Mouse (Mus musculus): Measurements from ENCODE around the gene Pkdcc.

The Pkdcc gene

GRCm38 (mm10) chr17:83213228-83213915 is 1.7 kb upstream of the Pkdcc start:
- DNase-seq: peak; percentile 53

DNA sequence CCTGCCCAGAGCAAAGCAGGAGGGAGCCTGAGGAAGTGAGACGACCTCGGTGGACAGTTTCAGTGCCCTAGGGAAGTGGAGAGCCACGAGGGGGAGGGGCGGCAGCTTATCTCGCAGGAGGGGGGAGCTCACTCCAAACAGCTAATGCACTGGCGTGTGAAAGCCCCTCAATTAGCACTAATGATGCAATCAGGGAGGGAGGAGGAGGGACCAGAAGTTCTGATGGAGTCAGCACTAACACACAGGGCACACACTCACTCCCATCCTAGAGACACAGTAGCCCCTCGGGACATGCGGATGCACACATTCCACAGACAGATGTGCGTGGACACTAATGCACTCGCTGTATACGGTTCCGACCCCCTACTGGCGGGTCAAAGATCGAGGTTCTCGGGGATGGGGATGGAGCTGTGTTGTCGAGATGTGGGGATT is 915 bp upstream of the Pkdcc start:
- DNase-seq: peak; percentile 97

DNA sequence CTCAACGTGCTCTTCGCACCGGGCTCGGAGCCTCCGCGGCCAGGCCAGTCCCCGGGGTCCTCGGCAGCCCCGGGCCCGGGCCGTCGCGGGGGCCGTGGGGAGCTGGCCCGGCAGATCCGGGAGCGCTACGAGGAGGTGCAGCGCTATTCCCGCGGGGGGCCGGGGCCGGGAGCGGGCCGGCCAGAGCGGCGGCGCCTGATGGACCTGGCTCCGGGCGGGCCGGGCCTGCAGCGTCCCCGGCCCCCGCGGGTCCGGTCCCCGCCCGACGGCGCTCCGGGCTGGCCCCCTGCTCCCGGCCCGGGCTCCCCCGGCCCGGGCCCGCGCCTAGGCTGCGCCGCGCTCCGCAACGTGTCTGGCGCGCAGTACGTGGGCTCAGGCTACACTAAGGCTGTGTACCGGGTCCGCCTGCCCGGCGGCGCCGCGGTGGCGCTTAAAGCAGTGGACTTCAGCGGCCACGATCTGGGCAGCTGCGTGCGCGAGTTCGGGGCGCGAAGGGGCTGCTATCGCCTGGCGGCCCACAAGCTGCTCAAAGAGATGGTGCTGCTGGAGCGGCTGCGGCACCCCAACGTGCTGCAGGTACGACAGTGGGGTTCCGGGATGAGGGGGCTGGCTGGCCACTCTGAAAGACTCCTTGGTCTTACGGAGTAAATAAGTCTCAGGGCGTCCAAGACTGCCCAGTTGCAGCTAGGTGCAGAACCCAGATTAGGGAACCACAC is 595 bp downstream of the Pkdcc start:
- DNase-seq: peak; percentile 62

GRCm38 (mm10) chr17:83216251-83216919 is 1.3 kb downstream of the Pkdcc start:
- no peak for DNase-seq

DNA sequence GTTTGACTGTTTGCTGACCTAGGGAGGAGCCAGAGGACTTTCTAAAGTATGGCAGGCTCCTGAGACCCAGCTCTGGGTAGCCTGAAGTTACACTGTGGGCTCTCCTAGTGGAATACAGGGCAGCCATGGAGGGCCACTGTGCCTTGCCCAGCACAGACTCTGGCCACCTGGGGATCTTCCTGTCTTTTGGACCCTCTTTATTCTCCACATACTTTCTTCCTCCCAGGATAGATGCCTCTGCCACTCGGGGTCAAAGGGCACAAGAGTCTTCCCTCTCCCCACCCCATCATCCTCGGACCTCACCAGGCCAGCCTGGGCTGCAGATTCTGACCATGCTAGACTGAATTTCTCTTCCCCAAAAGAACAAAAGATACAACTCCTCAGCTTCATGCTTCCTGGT is 3.1 kb downstream of the Pkdcc start:
- DNase-seq: no peak

- DNase-seq: no peak
Measured at GRCm38 (mm10) chr17:83218722-83219121, 3.6 kb downstream of the Pkdcc start.

GRCm38 (mm10) chr17:83219351-83220287 is 4.5 kb downstream of the Pkdcc start:
- no peak for DNase-seq

GRCm38 (mm10) chr17:83220954-83221538 is 6.0 kb downstream of the Pkdcc start:
- DNase-seq: no peak

GRCm38 (mm10) chr17:83221611-83222500 is 6.8 kb downstream of the Pkdcc start:
- DNase-seq: no peak

GRCm38 (mm10) chr17:83222705-83223104 is 7.6 kb downstream of the Pkdcc start:
- DNase-seq: no peak

DNA sequence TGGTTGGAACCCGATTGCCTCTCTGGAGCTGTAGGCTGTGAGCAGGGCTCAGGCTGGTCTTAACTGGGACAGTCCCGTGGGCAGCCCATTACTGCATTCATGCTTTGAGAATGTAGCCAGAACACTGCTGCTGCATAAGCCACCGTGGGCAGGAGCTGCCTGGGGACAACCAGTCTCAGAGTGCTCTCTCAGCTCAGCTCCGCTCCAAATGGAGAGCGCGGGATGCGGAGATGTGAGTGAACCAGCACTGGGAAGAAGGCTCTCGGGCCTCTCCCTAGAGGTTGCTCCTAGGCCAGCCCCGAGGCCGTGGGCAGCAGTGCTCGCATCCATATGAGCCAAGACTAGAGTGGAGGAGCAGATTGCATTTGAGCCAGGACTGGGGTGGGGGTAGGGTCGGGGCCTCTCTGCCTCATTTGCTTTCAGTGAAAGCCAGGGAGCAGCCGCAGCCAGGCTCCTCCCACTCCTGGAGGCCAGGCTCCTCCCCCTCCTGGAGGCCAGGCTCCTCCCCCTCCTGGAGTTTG is 9.4 kb downstream of the Pkdcc start:
- no peak for DNase-seq

DNA sequence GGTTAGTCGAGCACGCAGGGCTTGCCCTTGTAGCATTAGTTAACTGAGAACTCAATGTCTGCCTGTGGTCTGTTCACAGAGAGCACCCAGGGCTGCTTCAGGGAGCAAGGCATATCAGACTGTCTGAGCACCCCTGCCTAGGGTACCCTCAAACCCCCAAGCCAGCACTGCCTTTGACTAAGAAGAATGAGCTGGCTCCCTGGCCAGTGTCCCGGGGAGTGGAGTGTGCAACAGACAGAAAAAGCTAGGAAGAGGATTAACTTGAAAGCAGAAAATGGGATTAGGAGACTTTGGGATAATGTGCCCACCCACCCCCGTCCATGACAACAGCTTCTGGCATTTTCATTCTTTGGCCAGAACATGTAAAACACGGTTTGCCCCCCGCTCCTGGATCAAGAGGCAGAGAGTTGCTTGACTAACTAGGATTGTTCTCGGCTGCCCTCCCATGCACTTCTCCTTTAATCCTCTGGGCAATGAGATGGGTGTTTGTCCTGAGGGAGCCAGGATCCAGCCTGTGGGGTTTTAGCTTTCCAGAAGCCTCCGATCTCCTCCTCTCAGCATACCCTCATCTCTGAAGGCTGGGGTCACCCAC is 11.4 kb downstream of the Pkdcc start:
- no peak for DNase-seq

- no peak for DNase-seq
Measured at GRCm38 (mm10) chr17:83231357-83231756, 16.3 kb downstream of the Pkdcc start.

DNA sequence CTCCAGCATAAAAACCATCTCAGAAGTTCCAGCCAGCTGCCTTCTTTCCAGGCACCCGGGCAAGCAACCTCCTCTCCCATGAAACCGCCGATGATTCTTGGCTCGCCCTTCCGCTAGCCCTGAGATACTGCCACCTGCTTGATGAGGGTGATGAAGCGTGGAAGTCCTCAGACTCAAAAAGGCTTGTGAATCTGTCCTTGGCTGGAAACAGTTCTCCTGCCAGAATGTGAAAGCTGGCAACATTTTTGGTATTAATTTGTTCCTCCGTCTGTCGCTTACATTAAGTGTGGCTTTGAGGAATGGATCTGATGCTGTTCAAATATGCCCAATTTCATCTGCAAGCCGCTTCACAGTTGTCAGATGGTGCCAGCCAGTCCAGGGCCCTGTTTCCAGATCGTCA is 20.1 kb downstream of the Pkdcc start:
- no peak for DNase-seq

DNA sequence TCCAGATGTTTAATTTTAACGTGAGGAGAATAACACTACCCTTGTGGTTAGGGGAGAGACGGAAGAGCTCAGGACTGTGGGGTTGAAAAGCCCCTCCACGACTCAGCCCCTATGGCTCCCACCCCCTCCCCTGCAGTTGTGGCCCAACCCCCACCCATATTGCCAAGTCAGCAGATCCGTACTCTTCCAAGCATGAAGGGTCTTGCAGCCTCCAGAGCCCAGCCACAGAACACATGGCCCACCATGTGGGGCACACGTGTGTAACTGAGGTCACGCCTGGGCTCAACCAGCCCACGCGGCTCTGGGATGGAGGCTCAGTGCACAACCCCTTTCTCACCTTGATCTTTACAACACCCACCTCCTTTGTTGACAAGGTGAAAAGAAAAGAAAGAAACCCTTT is 21.1 kb downstream of the Pkdcc start:
- no peak for DNase-seq

- DNase-seq: peak; percentile 50
Measured at GRCm38 (mm10) chr17:83238123-83239058, 23.3 kb downstream of the Pkdcc start.

GRCm38 (mm10) chr17:83244502-83244901 is 29.4 kb downstream of the Pkdcc start:
- no peak for DNase-seq

DNA sequence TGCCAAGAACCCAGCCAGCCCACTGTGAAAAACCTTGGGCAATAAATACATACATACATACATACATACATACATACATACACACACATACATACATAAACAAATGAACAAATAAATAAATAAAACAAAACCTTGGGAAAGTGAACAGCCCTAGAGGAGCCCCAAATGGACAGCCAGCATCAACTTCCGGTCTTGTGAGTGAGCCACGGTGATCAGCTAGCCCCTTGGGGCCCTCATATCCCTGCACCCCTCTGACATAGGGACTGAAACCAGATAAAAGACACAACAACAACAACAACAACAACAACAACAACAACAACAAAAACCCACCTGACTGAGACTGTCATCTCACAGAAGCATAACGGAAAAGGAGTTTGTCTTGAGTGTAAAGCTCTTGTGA is 30.4 kb downstream of the Pkdcc start:
- no peak for DNase-seq

DNA sequence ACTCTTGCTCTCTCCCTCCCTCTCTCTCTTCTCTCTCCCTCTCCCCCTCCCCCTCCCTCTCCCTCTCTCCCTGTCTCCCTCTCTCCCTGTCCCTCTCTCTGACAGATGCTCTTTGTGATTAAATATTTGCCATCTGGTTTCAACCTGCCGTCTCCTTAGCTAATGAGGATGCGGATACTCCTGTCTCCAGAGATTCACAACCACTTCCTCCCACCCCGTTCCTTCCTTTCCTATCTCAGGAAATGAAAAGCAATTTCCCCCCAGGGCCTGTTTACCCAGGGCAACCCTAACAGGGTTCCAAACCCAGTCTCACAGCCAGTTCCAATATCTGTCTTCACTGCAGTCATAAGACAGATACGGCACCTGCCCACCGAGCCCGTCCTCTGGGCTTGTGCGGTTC is 31.0 kb downstream of the Pkdcc start:
- DNase-seq: peak; percentile 47

DNA sequence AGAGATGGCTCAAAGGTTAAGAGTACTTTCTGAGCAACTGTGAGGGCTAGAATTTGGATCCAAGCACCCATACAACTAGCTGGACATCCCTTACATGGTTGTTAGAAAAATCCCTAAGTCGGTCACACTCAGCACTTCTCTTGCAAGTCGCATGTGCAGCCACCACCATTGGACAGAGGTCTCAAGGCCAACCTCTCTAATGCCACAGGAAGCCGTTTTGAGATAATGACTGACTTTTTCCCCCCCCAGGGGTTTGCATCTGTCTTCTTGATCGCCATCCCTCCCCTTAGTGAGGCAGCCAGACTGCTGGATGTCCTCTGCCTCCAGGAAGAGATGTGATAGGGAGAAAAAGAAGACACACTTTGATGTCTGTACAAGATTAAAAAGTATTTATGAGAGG is 32.1 kb downstream of the Pkdcc start:
- no peak for DNase-seq

All from retina, postnatal 1 day (tissue).